Mouse (Mus musculus) liver, postnatal 0 days (tissue): ENCODE measurements around the gene Ski.

Experiments
- CTCF ChIP-seq: sonication (generic); IDR thresholded peaks from 2 replicates; pipeline ENCODE4 v1.5.1; 2016; ENCODE audit warnings: antibody characterized with exemption, low read depth
- EP300 ChIP-seq: IDR thresholded peaks from 2 replicates; pipeline ENCODE4 v1.6.1; 2016; ENCODE audit warnings: antibody characterized with exemption, low read depth, mild to moderate bottlenecking

DNA sequence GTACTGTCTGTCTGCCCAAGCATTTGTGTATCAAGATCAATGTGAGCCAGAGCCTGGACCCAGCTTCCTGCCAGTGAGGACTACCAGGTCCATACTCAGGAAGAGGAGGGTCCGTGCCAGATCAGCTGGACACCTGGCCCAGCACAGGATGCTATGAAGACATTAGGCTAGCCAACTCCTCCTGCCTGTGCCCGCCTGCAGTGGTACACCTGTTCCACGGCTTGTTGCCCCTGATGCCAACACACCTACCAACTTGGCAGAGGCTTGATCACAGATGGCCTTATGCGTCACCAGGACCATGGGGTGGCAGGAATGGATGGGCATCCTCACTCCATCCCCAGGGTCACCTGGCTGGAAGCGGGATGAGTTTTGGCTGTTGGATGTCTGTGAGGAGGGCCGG, 69.9 kb downstream of the Ski start:
- TF ChIP-seq CTCF (no peak), EP300 (no peak)
